Mouse (Mus musculus): ENCODE measurements around the gene Arpp19. TPM values are rescaled to one million over a fixed set of nuclear protein-coding genes. Genes with fewer than 3 reads are reported as not detected.

Arpp19 gene
- polyA plus RNA-seq, 1 experiment, result not detected

DNA sequence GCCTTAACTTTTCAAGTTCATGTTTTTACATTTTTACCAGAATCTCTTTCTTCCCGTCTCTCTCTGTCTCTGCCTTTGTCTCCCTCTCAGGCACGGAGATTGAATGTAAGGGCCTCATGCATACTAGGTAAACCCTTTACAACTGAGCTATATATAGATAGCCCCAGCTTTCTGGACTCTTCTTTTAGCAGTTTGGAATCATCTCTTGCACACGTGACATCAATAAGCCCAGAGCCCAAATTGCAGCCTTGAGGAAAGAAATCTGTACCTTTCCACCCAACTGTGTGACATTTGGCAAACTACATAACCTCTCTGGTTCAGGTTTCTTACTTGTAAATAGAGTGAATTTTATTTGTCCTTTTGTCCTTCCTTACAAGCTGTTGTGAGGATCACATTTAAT is 34.9 kb downstream of the Arpp19 start:
- no peak for TF ChIP-seq POLR2A (IDR thresholded peaks at IDR 0.05; ENCODE audit: insufficient read depth, low read depth, low read length)
- no peak for TF ChIP-seq CTCF (IDR thresholded peaks at IDR 0.05; ENCODE audit: insufficient read depth, low read depth, low read length)
- WGBS, result 21% methylated on average over 3 of the region's 3 CpGs
- H3K27ac ChIP-seq (ENCODE audit: insufficient read depth, low read depth, low read length), result no peak overlapping the region

DNA sequence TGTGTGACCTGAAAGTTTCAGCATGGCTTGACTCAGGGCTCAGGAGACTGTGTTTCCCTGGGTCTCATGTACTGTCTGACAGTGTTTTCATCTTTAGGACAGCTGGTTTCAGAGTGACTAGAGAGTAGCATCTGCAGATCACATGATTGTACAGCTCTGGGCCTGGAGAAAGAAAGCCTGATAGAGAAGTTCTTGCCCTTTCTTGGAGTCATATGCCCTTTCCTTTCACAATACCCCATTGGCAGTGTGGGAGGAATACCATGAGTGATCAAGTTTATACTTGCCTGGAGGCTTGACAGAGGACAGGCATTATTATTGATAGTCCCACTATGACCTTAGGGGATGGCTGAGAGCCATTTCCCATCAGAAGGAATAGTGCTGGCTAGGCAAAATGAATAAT is 39.8 kb downstream of the Arpp19 start:
- no peak overlapping the region for H3K4me3 ChIP-seq (ENCODE audit: insufficient read depth, low read depth, low read length)
- H3K27ac ChIP-seq (ENCODE audit: insufficient read depth, low read depth, low read length), result no peak overlapping the region
- TF ChIP-seq POLR2A (IDR thresholded peaks at IDR 0.05; ENCODE audit: insufficient read depth, low read depth, low read length) (no peak), CTCF (IDR thresholded peaks at IDR 0.05; ENCODE audit: insufficient read depth, low read depth, low read length) (no peak)
- no peaks in the 10 kb centered on the region for H3K4me1 ChIP-seq (ENCODE audit: control insufficient read depth, insufficient read depth, low read length)

More for the DNA sequence above, 34.9 kb downstream of the Arpp19 start:
- no peaks in the 10 kb centered on the region for H3K4me1 ChIP-seq (ENCODE audit: control insufficient read depth, insufficient read depth, low read length)
- H3K4me3 ChIP-seq (ENCODE audit: insufficient read depth, low read depth, low read length), result no peak overlapping the region

DNA sequence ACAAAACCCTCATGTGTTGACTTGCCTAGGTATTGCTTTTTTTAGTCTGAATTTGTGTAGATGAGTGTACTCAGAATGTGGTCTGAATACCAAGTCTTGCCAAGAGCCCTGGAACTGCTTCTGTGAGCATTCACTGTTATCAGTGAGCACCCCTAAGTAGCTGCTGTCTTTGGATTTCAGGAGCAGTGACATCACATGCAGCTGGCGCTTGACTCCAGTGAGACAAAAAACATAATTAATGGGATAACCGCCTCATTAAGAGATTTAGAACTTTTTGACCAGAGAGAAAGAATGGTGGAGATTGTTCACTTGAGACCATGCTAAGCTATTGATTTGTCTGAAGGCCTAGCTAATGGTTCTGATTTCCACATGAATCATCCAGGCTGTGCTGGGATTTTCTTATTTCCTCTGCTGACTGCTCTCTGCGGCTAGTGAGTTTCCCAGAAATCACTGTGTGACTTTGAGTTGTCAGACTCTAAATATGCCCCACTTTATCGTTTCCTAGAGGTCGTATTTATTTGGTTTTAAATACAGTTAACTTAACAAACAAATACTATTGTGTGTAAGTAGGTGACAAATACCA is 47.9 kb downstream of the Arpp19 start:
- TF ChIP-seq CTCF (IDR thresholded peaks at IDR 0.05; ENCODE audit: insufficient read depth, low read depth, low read length), result no peak
- no peak for TF ChIP-seq POLR2A (IDR thresholded peaks at IDR 0.05; ENCODE audit: insufficient read depth, low read depth, low read length)
- WGBS, result 8% methylated on average over 5 of the region's 5 CpGs
- H3K4me1 ChIP-seq (ENCODE audit: control insufficient read depth, insufficient read depth, low read length), result peaks cover 5% of the 10 kb centered on the region
- no peak overlapping the region for H3K4me3 ChIP-seq (ENCODE audit: insufficient read depth, low read depth, low read length)
- no peak overlapping the region for H3K27ac ChIP-seq (ENCODE audit: insufficient read depth, low read depth, low read length)

DNA sequence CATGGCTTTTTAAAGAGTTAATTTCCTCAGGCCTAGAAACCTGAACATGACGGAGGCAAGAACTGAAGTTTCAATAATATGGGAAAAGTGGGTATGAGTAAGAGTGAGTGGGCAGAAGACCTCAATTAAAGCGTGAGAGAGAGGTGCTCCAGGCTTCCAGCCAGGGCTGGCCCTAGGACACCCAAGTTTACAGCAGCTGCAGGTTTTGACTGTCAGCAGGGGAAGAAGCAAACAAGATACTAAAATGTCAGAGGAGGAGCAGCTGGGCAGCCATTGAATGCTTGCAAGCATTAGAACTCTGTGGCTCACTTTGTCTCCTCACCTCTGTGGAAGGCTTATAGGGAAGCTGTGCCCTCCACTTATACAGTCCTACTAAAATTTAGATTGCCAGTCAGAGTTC is 50.4 kb downstream of the Arpp19 start:
- H3K4me3 ChIP-seq (ENCODE audit: insufficient read depth, low read depth, low read length), result no peak overlapping the region
- no peak overlapping the region for H3K27ac ChIP-seq (ENCODE audit: insufficient read depth, low read depth, low read length)
- TF ChIP-seq CTCF (IDR thresholded peaks at IDR 0.05; ENCODE audit: insufficient read depth, low read depth, low read length) (no peak), POLR2A (IDR thresholded peaks at IDR 0.05; ENCODE audit: insufficient read depth, low read depth, low read length) (no peak)
- 25% methylated on average over 2 of the region's 2 CpGs for WGBS
- H3K4me1 ChIP-seq (ENCODE audit: control insufficient read depth, insufficient read depth, low read length), result peaks cover 10% of the 10 kb centered on the region

DNA sequence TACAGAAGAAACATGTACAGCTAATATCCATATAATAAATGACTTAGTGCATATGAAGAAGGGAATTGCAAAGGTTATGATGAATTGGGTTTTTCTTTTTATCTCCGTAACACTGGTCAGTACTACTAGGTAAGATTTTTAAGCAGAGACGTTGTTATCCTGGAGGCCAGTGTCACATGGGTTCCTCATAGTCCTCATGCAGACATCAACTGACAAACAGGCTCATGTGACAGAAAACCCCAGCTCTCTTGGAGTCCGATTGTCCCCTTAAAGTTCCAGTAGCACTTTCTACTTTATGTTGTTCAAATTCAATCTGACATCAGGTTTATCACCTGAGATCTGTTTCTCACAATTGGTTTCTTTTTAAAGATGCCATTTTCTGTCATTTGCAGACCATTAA is 51.9 kb downstream of the Arpp19 start:
- H3K27ac ChIP-seq (ENCODE audit: insufficient read depth, low read depth, low read length), result no peak overlapping the region
- TF ChIP-seq POLR2A (IDR thresholded peaks at IDR 0.05; ENCODE audit: insufficient read depth, low read depth, low read length), result no peak
- no peak for TF ChIP-seq CTCF (IDR thresholded peaks at IDR 0.05; ENCODE audit: insufficient read depth, low read depth, low read length)
- WGBS, result 86% methylated on average over 3 of the region's 3 CpGs
- H3K4me1 ChIP-seq (ENCODE audit: control insufficient read depth, insufficient read depth, low read length), result peaks cover 10% of the 10 kb centered on the region
- H3K4me3 ChIP-seq (ENCODE audit: insufficient read depth, low read depth, low read length), result no peak overlapping the region

DNA sequence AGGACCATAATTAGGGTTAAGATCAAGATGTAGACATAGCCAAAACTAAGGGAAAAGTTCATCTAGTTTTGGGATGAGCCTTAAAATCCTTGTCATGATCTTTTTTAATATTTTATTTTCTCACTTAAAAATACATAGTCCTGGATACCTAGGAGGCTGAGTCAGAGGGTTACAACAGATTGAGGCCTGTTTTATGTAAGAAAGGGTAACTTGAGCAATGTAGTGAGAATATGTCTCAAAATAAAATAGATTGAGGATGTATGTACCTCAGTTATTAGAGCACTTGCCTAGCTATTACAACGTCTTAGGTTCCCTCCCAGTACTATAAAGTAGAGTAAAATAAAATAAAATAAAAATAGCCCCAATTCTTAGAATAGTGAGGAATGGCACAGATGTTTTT is 54.7 kb downstream of the Arpp19 start:
- 30% methylated on average over 1 of the region's 1 CpGs for WGBS
- Histone ChIP-seq H3K27ac (ENCODE audit: insufficient read depth, low read depth, low read length) (no peak overlapping the region), H3K4me3 (ENCODE audit: insufficient read depth, low read depth, low read length) (no peak overlapping the region)

DNA sequence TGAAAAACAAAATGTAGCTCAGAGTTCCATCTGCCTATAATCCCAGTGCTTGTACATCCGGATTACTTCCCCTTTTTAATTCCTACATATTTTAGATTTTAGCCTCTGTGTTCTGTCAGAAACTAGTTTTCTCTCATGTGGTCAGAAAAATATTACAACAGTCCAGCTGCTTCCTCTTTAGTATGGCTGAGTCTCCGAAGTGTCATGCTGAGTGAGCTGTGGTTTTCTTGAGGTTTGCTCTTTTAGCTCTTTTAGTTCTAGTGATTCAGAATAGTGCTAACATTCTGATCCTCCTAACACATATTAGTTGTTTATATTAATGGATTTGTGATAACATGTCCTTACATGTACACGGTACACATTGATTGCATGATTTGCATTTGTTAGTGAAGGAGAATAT is 57.3 kb downstream of the Arpp19 start:
- TF ChIP-seq CTCF (IDR thresholded peaks at IDR 0.05; ENCODE audit: insufficient read depth, low read depth, low read length) (no peak), POLR2A (IDR thresholded peaks at IDR 0.05; ENCODE audit: insufficient read depth, low read depth, low read length) (no peak)
- H3K4me1 ChIP-seq (ENCODE audit: control insufficient read depth, insufficient read depth, low read length), result peaks cover 5% of the 10 kb centered on the region; the same call in 1 of the 2 replicates
- H3K4me3 ChIP-seq (ENCODE audit: insufficient read depth, low read depth, low read length), result no peak overlapping the region
- 74% methylated on average over 3 of the region's 3 CpGs for WGBS
- no peak overlapping the region for H3K27ac ChIP-seq (ENCODE audit: insufficient read depth, low read depth, low read length)

More for the DNA sequence above, 54.7 kb downstream of the Arpp19 start:
- peaks cover 7% of the 10 kb centered on the region for H3K4me1 ChIP-seq (ENCODE audit: control insufficient read depth, insufficient read depth, low read length)
- TF ChIP-seq CTCF (IDR thresholded peaks at IDR 0.05; ENCODE audit: insufficient read depth, low read depth, low read length), result no peak
- TF ChIP-seq POLR2A (IDR thresholded peaks at IDR 0.05; ENCODE audit: insufficient read depth, low read depth, low read length), result no peak

DNA sequence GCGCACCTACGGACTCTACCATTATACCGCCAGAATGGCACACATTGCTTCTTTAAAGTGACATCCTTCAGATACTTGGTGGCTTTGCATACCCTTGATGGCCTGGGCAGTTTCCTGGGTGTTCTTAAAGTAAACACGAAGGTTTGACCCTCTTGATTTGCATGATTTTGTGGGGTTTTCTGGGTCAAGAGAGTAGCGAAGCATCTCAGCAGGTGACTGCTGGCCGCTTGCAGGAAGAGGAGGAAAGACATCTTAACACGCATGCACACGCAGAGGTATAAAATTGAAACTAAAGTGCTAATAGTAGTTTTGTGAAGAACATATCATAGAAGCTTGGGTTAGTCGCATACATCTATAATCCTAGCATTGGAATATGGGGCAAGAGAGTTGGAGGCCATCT is 61.5 kb downstream of the Arpp19 start:
- Histone ChIP-seq H3K4me3 (ENCODE audit: insufficient read depth, low read depth, low read length) (no peak overlapping the region), H3K4me1 (ENCODE audit: control insufficient read depth, insufficient read depth, low read length) (no peaks in the 10 kb centered on the region), H3K27ac (ENCODE audit: insufficient read depth, low read depth, low read length) (no peak overlapping the region)
- 97% methylated on average over 9 of the region's 9 CpGs for WGBS
- TF ChIP-seq CTCF (IDR thresholded peaks at IDR 0.05; ENCODE audit: insufficient read depth, low read depth, low read length) (no peak), POLR2A (IDR thresholded peaks at IDR 0.05; ENCODE audit: insufficient read depth, low read depth, low read length) (no peak)

DNA sequence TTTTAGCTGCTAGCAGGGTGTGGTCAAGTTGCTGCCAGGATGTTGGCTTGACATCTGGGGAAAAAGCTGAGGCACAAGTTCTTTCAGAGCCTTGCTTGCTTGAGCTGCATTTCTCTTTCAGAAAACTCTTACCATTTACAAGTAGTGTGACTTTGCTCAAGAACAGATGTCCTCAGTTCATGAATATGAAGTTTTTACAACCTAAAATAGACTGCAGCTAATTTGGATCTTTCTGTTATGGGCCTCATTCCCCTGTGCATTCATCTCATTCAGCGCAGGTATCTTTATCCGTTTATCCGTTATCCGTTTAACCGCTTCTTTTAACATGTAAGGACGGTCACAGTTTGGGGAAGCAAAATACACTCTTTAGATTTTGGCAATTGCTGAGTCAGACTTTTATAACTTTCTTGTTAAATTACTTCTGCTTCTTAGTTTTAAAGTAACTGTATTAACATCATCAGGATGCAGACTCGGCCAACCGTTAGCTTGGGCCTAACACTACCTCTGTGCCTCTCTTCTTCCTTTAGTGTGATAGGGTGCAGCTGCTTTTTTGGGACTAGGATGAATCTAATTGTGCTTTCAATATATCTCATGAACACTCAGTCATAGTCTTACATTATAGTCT is 62.9 kb downstream of the Arpp19 start:
- 76% methylated on average over 8 of the region's 8 CpGs for WGBS
- no peak for TF ChIP-seq CTCF (IDR thresholded peaks at IDR 0.05; ENCODE audit: insufficient read depth, low read depth, low read length)
- TF ChIP-seq POLR2A (IDR thresholded peaks at IDR 0.05; ENCODE audit: insufficient read depth, low read depth, low read length), result no peak
- no peak overlapping the region for H3K4me3 ChIP-seq (ENCODE audit: insufficient read depth, low read depth, low read length)

More for the DNA sequence above, 62.9 kb downstream of the Arpp19 start:
- Histone ChIP-seq H3K4me1 (ENCODE audit: control insufficient read depth, insufficient read depth, low read length) (no peaks in the 10 kb centered on the region), H3K27ac (ENCODE audit: insufficient read depth, low read depth, low read length) (no peak overlapping the region)
